Mouse (Mus musculus): ENCODE results near the gene Cd2.

The Cd2 gene

DNA sequence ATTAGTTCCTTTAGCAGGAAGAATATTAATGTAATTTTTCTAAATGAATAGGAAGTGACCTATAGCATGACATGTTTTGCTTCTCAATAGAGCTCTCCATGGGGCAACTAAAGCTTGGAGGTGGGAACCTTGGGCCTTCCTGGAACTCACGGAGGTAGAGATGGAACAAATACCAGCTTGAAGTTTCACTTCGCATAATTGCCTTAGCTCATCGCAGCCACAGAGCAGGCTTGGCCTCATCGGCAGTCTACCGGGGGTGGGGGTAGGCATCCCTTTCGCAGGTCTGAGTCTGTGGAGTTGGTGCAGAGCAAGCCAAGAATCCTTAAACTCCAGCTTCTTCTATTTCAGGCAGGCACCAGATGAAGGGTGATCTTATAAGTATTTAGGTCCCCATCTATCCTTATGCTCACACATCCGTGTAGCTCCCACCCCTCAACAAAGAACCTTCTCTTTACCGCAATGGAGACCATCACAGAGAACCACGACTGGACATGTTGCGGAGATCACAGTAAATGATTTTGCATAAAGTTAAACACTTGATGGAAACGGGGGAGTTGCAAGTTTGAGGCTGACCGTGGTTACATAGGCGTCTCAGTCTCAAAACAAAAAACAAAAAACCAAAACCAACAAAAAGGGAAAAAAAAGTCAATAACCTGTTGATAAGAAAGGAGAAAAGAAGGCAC lies 58.7 kb downstream of the Cd2 start:
- DNase-seq (ENCODE audit: low spot score): no peak

DNA sequence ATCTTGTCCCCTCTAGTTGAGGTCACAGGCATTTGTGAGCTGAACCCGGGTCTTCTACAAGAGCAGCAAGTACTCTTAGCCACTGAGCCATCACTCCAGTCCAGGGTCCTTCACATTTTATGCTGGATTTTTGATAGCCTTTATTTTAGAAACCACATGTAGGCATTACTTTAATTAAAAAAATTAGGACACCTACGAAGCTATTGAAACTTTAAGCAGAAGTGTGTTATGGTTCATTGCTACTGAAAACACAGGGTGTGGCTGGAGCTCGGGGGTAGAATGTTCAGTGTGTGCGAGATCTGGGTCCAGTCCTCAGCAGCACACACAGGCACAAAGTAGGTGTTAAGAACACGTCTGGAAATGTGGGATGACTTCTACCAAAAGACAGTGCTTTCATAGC lies 59.7 kb downstream of the Cd2 start:
- no peak for DNase-seq (ENCODE audit: low spot score)
